Mouse (Mus musculus) megakaryocyte, adult 5-6 weeks (primary cell): ENCODE measurements around the gene Tmem189. TPM values are rescaled to one million over a fixed set of nuclear protein-coding genes. Genes with fewer than 3 reads are reported as not detected.
A peak's percentile ranks its signal among the peaks of the same experiment; 100 is the strongest.
"Not testable (repeated sequence)": the region's sequence is repeated elsewhere in the genome, so short reads cannot be mapped to it uniquely, and the experiment has no call there.

ENCODE experiments used
- ATAC-seq: 2 replicates; pipeline ENCODE4 v1.8.0; 2016; ENCODE audit warnings: mild to moderate bottlenecking, inconsistent platforms; ENCODE audit not compliant: poor library complexity, severe bottlenecking
- total RNA-seq, 2 experiments: library from RNA; stranded (forward) in 1 of 2; stranded (reverse) in 1 of 2; fragments of 153-499, 151-499 nt in 1 of 2; fragments of 221-1000, 200-1000 nt in 1 of 2; gene quantifications; 2 replicates each; pipeline versions ENCODE4 v1.2.3 to v1.2.4; 2015 to 2017

The Tmem189 gene
- total RNA-seq, 2 experiments from 2014 or later: 35.7 to 40.6 TPM

- peak; percentile 75 for ATAC-seq
Observed at GRCm38 (mm10) chr2:167656629-167657478, 32.8 kb downstream of the Tmem189 start.

DNA sequence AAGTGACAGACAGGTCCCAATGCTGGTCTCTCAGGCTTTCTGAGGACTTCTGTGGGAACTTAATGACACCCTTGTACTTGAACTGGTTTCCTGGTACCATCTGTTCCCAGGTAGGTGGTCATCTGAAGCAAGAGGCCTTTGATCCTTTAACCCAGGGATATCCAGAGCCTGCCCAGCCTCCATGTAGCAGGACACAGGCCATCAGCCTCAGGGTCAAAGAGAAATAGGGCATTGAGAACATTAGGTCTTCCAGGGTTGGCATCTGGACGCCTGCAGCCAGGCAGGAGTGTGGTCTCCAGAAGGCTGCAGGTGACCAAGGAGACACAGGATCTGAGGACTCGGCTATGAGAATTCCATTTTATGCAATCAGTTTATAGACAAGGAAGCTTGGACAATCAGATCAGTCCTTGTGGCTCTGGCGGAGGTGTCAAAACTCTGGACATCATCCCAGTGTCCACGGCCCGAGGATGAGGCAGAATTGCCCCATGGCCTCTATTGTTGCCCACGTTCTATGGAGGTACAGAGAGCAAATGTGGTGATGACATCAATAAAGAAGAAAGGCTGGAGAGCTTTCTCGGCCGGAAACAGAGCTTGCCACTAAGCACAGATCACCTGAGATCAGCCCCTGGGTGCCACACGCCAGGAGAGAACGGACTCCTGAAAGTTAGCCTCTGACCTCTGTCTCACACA is 34.6 kb downstream of the Tmem189 start:
- ATAC-seq: no peak

DNA sequence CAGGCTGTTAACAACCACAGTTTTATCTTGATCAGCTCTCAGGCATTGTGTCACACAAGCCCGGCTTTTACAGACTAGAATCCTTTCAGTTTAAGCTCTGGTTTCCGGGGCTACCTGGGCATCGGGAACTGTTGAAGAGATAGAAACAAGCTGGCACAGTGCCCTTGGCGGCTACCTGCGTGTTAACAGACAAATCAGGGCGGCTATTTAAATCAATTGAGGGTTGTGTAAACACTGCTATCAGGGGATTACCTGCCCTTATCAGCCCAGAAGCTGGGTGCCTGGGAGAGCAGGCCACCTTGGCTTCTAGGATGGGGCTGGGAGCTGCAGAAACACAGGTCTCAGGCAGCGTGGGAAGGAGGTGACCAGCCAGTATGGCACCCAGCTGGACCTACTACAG is 36.9 kb downstream of the Tmem189 start:
- ATAC-seq: no peak

GRCm38 (mm10) chr2:167651622-167652021 is 38.0 kb downstream of the Tmem189 start:
- ATAC-seq: no peak

DNA sequence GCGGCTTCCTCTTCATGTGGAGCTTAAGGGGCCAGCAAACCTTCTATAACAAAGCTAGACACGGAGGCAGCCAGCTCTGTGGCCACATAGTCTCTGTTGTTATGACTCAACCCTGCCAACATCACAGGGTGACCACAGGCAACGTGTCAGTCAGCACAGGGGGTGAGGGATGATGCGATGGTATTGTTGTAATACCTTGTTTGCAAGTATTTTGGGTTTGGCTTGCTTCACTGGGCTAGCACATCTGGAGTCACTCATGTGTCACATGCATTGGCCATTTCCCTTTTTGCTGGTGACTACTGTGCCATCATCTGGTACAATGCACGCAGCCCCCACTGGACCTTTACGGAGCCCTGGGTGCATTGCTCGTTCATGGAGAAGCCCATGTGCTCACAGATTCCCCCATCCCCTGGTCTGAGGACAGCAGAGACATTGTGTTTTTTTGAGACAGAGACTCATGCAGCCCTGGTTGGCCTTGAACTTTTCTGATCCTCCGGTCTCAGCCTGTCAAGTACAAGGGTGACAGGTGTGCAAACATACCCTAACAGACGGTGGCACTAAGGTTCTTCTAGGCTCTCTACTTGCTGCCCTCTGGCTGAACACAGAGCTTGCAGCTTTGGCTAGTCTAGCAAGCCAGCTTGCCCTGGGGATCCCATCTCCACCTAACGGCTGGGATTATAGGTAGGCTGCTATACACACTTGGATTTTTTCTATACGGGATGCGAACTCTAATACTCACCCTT is 40.2 kb downstream of the Tmem189 start:
- ATAC-seq: peak; percentile 96

GRCm38 (mm10) chr2:167646411-167646810 is 43.2 kb downstream of the Tmem189 start:
- ATAC-seq: no peak

DNA sequence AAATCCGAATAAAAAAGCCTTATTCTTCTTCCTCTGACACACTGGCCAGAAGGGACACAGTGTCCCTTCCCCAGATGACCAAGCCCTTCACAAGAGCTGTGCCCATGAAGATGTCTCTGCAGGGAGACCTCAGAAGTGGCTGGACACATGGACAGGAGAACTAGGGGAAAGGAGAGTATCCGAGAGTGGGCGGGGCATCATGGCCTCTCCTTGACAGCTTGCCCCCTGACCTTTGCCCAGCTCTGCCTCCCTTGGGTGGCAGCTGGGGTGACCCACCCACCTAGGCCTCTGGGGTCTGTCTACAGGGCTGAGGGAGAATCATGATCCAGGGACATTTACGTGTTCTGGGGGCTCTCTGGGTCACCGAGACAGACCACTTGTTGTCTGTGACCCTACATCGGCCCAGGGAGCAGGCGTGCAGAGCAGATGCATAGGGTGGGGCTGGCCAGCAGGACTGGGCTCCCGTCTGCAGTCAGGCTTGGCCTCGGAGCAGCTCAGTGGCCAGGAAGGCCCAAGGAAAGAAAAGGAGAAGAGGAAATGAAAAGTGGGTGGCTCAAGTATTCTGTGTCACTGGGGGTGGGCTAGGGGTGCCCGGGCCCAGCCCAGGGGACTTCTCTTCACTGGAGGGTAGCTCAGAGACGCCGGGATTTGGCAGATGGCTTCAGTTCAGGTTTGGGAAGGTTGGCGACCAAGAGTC is 46.1 kb downstream of the Tmem189 start:
- ATAC-seq: not testable (repeated sequence)

GRCm38 (mm10) chr2:167642164-167642563 is 47.5 kb downstream of the Tmem189 start:
- no peak for ATAC-seq

DNA sequence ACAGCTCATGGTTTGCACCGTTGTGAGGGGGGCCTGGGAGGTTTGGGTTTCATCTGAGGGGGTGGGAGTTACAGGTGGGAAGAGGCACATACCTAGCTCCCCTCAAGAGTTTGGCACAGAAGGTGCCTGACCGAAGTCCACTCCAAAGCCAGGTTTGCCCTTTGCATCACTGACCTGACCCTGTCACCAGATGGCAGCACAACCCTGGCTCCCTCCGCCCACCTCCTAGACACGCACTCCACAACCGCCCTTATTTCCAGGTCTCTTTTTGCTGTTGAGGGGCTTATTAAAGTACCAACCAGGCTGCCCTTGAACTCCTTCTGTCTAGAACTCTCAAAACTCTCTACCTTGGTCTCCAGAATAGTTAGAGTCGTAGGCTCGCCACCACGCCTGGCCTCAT is 48.3 kb downstream of the Tmem189 start:
- ATAC-seq: peak; percentile 94

GRCm38 (mm10) chr2:167640279-167640678 is 49.3 kb downstream of the Tmem189 start:
- ATAC-seq: peak; percentile 53

DNA sequence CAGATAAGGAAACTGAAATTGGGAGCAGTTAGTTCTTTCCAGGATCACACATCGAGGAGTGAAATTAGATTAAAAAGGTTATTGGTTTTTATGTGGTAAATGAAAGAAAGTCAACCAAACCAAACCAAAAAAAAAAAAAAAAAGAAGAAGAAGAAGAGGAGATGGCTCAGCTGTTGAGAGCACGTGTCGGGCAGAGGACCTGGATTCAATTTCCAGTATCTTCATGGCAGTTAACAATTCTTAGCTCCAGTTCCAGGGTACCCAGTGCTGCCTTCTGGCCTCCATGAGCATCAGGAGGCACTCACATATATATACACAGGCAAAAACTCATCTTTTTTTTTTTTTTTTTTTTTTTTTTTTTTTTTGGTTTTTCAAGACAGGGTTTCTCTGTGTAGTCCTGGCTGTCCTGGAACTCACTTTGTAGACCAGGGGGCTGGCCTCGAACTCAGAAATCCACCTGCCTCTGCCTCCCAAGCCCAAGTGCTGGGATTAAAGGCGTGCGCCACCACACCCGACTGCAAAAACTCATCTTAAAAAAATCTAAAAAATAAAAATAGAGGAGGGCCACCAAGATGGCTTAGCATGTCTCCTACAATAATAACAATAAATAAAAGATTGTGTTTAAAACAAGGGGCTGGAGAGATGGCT is 54.6 kb downstream of the Tmem189 start:
- ATAC-seq: no peak

DNA sequence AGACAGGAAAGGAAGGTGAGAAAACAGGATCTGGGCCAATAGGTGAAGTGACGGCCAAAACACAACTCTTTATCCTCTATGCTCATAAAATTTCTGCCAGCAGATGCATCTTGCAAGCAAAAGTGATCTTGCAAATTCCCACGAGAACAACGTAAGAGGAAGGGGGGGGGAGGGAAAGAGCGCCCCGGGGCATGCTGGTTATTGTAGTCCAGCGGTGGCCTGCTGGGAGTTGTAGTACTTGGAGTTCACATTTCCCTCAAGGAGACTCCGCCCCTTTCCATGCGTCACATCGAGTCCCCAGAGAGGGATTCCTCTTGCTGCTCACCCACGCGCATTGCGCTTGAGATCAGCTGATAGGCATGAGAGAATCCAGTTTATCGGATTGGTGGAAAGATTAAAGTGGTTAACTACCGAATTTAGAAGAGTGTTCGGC is 55.3 kb downstream of the Tmem189 start:
- peak; percentile 89 for ATAC-seq

GRCm38 (mm10) chr2:167633537-167633872 is 56.1 kb downstream of the Tmem189 start:
- ATAC-seq: no peak

DNA sequence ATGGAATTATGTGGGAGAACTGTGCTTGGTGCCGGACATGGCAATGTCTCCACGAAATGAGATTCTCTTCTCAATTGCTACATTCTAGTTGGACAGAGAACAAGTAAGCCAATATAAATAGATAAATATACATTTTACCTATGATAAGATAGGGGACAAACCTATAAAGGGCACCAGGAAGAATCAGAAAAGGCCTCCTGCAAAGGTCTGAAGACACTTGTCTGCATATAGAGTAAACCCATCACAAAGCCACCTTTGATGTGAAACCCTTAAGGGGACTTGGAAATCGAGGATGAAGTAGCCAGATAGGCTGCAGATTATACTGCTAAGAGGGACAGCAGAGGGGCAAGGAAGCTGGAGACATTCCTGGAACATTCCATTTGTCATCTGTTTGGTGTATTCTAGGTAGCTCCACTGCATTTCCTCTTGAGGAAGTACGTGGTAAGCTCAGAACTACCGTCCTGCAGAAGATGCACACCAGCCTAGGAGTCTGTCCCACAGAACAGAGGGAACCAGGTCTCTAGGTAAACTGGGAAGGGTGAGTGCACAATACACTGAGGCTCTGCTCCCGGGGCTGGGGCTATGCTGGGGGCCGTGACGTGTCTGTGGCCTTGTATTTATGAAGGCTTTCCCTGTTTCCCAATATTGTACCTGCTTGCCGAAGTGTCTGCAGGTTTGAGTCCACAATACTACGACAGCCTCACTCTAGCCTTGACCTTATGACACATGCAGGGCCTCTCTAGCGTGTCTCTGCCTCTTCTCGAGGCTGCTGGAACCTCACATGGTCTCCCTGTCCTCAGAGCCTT is 56.7 kb downstream of the Tmem189 start:
- ATAC-seq: no peak

DNA sequence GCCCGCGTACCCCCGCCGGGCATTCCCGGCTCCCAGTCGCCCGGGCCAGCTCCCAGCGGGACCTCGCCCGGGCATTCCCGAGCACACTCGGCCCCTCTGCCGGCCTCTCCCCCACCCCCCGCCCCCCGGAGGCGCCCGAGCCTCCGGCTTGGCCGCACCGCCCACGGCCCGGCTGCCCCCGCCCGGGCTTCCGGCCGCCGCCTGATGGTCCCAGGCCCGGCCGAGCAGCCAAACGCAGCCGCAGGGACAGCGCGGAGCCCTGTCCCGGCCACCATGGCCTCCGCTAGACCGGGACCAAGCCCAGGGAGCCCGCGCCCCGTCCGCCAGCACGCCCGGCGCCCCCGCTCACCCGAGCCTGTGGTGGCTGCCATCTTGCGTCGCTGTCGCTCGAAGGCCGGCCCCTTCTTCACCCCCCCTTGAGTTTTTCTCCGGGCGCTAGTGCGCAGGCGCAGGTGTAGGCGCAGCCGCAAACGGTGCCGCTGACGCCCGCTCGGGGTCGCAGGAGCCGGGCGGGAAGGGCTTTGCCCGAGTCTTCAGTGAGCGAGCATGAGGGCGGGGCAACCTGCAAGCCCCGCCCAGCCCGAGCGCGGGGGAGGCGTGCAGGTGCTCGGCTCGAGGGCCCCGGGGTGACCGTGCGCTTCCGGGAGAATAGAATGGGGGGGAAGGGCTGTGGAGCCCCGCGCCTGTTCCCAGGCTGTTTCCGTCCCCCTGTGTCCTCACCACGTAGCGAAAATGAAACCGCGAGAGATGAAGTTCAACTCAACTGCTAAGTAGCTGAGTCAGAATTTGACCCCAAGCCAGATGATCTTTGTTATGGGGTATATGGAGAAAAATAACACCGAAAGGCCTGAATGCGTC is 57.8 kb downstream of the Tmem189 start, which contains the start of gene Ube2v1:
Gene Ube2v1 (minus strand): TSS at position 505 of the 858 bp plus-strand sequence.
- ATAC-seq: peak; percentile 81

DNA sequence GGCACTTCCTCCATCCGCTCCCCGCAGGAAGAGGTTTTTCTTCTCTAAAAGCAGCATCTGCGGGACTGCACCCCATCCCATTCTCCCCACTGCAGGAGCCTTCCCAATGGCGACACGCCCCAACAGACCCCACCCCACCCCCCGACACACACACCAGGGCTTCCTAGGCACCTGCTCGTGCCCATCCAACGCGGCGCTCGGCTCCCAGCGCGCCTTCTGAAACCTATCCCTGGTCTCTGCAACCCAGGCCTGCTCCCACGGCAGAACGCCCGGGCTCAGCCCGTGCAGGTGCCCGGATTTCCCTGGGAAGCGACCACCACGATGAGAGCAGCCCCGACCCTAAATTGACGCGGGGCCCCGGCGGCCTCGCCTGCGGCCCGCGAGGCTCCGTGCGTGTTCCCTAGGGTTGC is 58.4 kb downstream of the Tmem189 start:
- ATAC-seq: no peak

DNA sequence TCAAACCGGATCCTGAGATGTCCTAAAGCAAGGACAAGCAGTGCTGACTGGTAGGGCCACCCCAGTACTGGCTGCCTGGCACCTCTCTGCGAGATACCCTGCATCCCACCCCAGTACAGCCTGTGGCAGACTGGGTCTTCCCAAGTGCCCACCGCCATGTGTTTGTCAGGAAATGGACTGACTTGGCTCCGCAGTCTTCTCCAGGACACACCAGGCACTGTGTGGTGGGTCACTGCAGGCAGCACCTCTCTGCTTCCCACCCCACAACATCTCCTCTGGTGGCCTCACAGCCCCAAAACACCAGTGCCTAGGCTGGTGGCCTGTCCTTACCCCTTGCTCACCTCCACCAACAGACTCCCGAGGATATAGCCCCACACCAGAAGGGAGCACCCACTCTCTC is 59.2 kb downstream of the Tmem189 start:
- no peak for ATAC-seq

- ATAC-seq: no peak
Observed at GRCm38 (mm10) chr2:167629665-167630209, 59.9 kb downstream of the Tmem189 start.
